Mouse (Mus musculus): ENCODE results near the gene Dmac2.

DNA sequence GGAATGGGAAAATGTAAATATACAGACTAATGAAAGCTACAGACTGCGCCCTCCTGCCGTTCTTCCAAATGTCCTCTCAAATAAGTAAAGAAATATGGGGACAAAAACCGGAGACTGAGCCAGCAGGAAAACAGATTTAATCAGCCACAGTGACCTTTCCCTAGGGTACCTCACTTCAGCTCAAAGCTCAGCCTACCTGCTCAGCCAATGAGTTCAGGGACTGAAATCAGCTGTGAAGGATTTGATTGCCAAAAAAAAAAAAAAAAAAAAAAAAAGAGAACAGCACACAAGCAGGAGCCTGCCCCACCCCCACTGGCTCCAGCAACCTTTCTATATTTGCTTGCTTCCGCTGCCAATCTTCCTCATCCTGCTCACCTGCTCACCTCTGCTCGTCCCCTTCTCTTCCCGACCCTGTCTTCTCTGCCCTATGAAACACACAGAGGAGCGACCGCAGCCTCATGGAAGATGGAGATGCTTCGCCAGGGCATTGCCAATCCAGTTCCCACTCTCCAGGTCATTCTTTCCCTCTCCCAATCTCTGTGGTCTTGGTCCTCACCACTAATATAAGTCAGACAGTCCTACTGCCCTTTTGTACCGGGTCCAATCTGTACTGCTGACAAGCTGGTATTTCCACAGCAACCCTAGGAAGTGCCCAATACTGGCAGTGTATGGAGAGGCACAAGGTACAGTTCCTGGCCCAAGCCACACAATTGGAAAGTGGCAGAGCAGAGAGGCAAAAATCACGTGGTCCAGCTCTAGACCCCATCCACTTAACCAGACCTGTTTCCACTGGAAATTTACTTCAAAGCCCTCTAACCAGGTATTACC is 36.6 kb downstream of the Dmac2 start:
- no peak for TF ChIP-seq CTCF (conservative IDR thresholded peaks at IDR 0.05; ENCODE audit: low read length)
- no peak for TF ChIP-seq POU5F1 (IDR thresholded peaks at IDR 0.05; ENCODE audit: borderline replicate concordance, low read length)
- TF ChIP-seq NANOG (IDR thresholded peaks at IDR 0.05; ENCODE audit: borderline replicate concordance, low read length), result no peak

Measured in E14TG2a.4 (cell line).